Mouse (Mus musculus) megakaryocyte, embryonic 14.5 days (primary cell): ENCODE data around the gene Enox1.

Experiments
- FLI1 ChIP-seq: IDR thresholded peaks from 2 replicates; pipeline ENCODE4 v1.6.1; 2012; ENCODE audit warnings: low read length, inconsistent platforms, mixed read lengths
- GATA1 ChIP-seq: IDR thresholded peaks from 3 replicates; pipeline ENCODE4 v1.6.1; 2012; ENCODE audit warnings: mixed read lengths, low read length, inconsistent platforms, borderline replicate concordance

DNA sequence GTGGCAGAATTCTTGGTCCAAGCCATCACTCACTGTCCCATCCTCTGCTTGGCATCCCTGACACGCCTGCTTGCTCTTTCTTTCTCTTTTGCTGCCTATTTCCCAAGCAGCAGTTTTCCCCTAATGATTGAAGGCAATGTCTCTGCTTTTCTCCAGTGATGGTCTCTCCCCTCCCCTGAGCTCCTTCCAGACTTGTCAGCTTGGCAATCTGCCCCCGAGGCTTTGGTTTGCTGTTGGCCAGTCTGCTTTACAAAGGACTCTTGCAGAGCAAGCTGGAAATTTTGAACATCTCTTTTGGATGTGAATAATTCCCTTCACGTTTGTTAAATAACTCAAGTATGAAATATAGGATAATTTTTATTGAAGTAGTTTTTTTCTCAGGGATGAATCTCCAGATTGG, 153.0 kb downstream of the Enox1 start:
- TF ChIP-seq FLI1 (no peak), GATA1 (no peak)
